Mouse (Mus musculus) gastrocnemius, postnatal 36 days (tissue): ENCODE measurements around the gene Itgav. TPM values are rescaled to one million over a fixed set of nuclear protein-coding genes. Genes with fewer than 3 reads are reported as not detected.

Source experiments
- DNase-seq, 2 experiments: peaks; one replicate each; pipeline ENCODE4 v3.0.0; 2022
- intact Hi-C: fragments of 180-260 bp; cut with DNase I; formaldehyde crosslinking; loops from one replicate; pipeline ENCODE4 v1.15.1; 2025
- total RNA-seq, 2 experiments: library from RNA; stranded (reverse); gene quantifications; 2 replicates each; pipeline ENCODE4 v1.2.3; 2021

The Itgav gene
- total RNA-seq, 2 experiments from 2014 or later, result 39.4 to 48.9 TPM

DNA sequence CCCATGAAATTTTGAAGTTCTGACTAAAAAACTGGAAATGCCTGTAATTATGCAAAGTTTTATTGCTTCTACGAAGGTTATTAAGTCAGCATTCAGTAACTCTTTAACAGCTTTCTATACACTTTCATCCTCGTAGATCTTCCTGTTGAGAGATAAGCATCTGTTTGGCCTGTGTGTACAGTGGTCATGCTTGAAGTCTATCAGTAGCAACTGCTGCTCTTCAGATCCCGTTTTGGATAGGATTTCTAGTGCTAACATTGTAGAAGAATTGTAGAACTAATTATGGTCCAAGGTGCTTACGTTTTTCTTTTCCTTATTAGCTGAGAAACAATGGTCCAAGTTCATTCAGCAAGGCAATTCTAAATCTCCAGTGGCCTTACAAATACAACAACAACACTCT lies 71.6 kb downstream of the Itgav start:
- no peak for DNase-seq
- intact Hi-C loops, result no loop called here

DNA sequence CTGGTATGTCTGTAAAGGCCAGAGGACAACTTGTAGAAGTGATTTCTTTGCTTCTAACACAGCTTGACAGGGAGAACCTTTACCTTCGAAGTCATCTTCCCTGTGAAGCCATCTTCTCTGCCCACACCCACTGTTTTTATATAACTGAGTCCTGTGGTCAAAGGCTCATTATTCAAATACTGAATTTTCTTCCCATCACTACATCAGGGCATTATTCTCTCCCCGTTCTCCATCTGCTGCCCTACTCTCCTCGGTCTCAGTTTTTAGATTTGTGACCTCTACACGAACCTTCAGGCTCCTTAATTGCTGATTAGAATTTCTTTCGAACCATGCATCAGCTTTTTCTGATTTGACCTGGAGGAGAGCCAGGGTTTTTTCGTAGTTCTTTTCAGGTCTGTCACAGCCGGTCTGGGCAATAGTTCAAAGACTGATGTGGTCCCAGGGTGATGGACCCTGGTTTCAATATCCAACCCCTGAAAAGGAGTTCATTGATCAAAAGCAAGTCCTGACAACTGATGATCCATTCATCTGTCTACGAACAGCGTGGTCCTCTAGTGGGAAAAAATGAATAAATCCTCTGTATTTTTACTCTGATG lies 73.8 kb downstream of the Itgav start:
- intact Hi-C loops, result no loop called here
- no peak for DNase-seq

DNA sequence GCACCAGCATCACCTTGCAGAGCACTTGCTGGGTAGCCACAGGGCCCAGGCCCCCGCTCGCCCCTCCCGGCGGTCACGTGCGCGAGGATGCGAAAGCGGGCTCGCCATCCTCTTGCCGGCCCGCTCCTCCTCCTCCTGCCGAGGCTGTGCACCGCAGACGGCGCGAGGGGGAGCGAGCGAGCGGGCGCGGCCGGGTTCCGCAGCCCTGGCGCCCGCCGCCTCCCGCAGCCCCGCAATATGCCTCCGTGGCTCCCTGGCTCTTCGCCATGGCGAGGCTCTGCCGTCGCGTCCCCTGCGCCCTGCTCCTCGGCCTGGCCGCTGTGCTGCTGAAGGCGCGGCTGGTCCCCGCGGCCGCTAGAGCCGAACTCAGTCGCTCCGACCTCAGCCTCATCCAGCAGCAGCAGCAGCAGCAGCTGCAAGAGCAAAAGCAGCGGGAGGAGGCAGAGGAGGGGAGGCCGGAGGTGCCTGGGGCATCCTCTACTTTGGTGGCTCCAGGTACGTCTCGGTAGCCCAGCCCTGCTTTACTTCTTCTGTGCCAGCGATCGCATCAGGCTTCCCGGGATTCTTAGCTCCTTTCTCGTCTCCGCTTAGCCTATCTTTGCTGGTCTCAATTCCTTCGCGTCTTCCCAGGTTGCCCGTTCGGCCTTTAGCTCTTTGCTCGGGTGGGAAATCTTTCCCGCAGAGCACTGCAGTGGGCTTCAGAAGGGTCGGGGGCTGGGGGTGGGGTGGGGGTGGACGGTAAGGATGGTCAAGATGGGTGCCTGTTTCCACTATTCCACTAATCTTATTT lies 88.5 kb downstream of the Itgav start, which contains the start of gene Fam171b:
Gene Fam171b (plus strand): TSS at position 154 of the 790 bp plus-strand sequence.
- DNase-seq, result peak; percentile 39 to 65
- intact Hi-C loops, result no loop called here

DNA sequence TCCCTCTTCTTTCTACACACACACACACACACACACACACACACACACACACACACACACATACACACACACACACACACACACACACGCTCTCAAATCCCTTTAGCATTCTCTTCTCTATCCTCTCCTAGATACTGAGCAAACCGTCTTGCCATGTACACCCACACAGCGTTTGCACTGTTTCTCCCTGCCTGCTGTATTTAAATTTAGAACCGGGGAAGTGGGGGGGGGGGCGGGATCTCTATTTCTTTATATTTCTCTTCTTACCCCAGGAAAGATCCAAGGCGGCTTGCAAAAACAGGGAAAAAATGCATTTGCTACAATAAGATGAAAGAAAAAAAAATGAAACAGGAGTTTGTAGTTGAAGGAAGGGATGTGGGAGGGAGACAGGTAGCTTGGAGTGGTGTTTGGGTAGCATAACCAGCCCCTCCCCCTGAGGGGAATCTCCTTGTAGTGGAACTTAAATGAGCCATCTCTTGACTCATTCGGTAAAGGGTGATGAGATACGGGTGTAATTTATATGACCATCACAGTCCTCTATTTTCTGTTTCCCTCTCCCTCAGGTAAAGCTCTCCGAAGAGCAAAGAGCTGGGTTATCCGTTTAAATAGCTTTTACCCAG lies 89.2 kb downstream of the Itgav start:
- no peak for DNase-seq
- intact Hi-C loops, result no loop called here

DNA sequence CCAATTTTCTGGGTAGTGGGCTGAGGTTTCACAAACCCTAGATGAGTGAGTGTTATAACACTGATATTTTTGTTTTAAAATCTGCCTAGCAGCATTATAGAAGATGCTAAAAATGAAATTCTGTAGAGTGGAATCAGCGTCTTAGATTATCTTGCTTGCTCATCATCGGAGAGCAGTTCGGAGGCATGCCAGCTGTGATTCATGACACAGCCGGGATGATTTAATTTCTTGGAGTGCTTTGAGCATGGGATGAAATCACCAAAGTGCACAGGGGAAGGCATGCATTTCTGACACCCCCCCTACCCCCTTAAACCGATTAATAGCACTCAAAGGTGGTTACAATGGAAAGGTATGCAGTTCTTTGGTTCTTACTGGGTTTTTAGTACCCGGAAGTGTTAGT lies 89.8 kb downstream of the Itgav start:
- peak; percentile 13 to 18 for DNase-seq
- intact Hi-C loops, result no loop called here

DNA sequence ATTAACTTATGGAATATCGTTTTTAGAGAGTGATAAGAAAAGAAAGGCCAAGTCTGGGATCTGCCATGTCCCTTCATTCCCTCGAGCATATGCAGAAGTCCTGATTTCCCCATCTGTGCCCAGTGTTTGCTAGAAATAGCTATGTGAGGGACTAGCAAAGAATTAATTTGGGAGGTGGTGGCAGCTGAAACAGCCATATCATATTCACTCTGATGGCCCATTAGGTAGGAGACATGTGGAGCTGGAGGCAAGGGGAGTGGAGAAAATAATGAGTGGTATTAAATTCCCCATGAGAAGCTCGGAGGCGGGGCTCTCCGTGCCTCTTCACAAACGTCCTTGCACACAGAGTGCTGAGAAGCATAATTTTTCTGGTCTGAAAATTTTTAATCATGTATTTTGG lies 92.0 kb downstream of the Itgav start:
- no peak for DNase-seq
- intact Hi-C loops, result no loop called here

DNA sequence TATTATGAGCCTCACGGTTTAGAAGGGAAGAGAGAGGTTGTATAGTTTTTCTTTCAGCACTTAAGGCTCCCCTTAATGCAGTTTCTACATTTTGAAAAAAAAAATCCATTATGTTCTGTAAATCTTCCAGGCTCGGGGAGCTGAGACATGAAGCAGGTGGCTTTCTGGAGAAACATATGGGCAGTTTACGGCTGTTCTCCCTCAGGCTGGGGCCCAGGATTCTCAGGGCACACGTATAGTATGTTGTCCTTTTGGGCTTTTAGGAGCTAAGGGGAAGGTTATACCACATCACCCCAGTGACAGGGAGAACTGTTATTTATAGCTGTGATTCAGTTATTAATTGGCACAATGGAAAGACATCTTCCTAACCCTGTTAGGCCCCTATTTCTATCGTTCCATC lies 101.0 kb downstream of the Itgav start:
- DNase-seq, result no peak
- intact Hi-C loops, result no loop called here

DNA sequence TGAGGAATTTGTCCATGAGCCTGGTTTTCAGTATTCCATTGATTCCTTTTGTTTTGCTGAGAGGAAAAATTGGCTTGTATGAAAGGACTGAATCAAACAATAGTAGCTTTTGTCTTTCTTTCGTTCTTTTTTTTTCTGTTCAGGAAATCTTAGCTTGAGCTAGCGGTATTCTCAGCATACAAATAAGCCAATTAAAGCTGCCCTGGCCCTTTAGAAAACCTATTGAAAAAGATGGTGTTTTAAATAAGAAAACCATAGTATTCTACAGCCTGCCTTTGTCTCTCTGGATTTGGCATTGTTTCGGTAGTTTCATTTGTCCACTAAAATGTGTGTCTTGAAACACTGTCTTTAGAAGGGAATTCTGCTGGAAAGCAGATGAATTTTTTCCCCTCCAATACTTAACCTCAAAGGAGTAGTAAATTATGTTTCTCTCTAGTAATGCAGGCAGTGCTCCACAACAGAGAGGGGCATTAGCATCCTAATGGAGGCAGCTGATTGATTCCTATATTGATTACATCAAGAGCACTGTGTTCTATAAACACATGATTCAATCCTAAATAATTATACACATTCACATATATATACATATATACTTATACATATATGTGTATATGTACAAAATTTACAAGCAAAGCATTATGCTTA lies 104.8 kb downstream of the Itgav start:
- no peak for DNase-seq
- intact Hi-C loops, result no loop called here

DNA sequence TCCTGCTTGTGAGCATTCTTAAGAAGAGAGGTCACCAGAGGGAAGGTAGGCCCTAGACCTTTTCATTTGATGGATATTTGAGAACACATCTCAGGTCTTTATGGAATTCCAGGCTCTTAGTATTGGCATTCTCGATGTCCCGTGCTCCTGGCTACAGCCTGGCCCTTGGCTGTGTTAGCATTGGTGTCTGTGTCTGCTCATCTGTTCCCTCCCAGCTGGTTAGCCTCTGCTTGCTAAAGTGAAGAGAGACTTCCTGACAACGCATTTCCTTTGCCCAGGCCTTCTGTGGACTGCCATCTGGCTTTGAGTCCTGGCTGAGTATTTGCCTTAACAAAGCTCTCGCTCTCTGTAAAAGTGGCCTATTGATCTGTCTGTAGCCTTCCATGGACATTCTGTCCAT lies 108.7 kb downstream of the Itgav start:
- intact Hi-C loops, result no loop called here
- peak; percentile 10 to 29 for DNase-seq

DNA sequence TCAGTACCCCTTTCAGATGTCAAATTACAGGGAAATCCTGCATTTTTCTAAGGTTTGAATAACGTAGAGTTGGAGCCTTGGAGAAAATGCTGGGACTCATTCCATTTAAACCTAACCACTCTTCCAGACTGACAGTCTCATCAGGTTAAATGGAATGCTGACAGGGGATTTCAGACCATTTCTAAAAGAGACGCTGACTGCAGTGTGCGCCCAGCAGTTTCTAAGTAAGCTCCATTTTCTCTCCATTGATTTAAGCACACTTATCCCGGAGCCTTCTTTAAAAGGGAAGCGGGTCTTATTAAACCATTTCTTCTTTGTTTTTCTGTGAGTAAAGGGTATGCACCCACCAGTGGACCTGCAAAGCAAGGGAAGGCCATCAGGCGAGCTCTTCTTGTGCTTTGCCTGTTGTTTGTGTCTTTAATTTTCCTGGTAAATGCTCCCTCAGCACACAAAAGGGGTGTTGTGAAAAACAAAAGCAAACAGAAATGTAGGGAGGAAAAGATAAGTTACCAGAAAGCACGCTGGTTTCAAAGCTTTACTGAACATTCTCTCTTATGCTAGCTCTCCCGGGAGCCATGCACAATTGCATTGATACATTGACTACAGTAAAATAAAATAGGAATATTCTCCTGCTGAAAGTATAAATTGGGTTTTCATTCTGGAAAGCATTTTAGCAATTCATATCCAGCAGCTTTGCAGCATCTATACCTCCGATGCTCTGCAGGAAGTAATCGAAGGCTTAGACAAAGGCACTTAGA lies 111.3 kb downstream of the Itgav start:
- intact Hi-C loops, result no loop called here
- DNase-seq, result no peak

DNA sequence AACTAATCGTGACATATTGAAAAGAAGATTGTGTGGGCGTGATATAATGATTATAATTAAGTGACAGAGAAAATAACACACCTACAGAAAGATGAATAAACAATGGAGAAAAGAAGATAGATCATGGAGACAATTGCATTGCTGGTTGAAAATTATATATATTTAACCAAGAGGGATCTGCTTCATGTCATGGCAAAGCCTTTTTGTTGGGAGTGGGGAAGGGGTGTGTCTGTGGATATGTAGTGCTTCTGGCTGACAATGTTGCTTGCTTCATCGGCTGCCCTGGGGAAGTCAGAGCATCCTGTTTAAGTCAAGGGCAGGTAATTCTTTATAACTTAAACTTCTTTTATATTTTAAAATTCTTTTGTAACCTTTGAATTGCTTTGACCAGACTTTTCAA lies 124.3 kb downstream of the Itgav start:
- no peak for DNase-seq
- intact Hi-C loops, result no loop called here

DNA sequence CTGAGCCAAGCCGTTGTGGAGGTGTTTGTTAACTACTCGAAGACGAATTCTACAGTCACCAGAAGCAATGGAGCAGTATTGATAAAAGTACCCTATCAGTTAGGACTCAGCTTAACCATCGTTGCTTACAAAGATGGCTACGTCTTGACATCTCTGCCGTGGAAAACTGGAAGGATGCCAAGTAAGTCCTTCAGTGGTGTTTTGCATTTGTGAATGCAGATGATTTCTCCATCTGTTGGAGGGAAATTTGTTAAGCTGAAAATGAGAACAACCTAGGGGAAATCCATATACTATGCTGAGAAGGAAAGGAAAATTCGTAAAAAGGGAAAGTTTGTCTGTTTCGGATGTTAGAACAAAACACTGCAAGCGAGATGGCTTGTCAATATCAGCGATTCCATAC lies 129.2 kb downstream of the Itgav start:
- DNase-seq, result no peak
- intact Hi-C loops, result no loop called here

DNA sequence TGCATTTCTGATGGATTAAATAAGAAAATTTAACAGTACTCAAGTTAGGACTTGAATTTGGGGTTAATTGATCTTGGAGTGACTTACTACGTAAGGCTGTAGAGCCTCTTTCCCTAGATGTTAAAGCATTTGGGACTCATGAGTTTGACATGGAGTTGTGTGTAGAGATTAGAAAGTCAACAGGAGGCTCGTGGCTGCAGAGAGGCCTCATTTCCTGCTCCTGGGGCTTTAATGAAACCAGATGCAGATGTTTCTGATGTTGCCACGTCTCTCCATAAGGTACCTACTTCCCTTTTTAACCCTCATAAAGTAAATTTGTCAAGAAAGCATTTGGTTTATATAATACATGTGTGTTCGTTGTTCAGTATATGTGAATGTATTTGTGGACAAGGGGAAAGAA lies 132.0 kb downstream of the Itgav start:
- intact Hi-C loops, result no loop called here
- no peak for DNase-seq

Other genes starting within 250 kb of the Itgav start
- gene Zc3h15, start 80.0 kb upstream of the Itgav start, total RNA-seq, result 10 to 100 TPM; 56.2 to 58.0 TPM
- gene Fam171b, start 88.2 kb downstream of the Itgav start, total RNA-seq, result 1 to 10 TPM in 1 of 2 experiments, under 1 TPM in 1; 0.84 to 1.6 TPM
- gene Zswim2, start 216.8 kb downstream of the Itgav start, total RNA-seq, result not detected
- gene Gm13698, start 231.3 kb downstream of the Itgav start, total RNA-seq, result under 1 TPM; 0.52 to 0.74 TPM
- under 1 TPM; 0.52 to 0.74 TPM for gene Gm13693, start 237.1 kb downstream of the Itgav start, total RNA-seq
- under 1 TPM; 0.52 to 0.74 TPM for gene Gm13695, start 242.9 kb downstream of the Itgav start, total RNA-seq
- gene Gm13696, start 248.7 kb downstream of the Itgav start, total RNA-seq, result under 1 TPM; 0.52 to 0.74 TPM